Mouse (Mus musculus) heart, postnatal 4 days (tissue): ENCODE data around the gene Adra1b. TPM values are rescaled to one million over a fixed set of nuclear protein-coding genes. Genes with fewer than 3 reads are reported as not detected.
A peak's percentile ranks its signal among the peaks of the same experiment; 100 is the strongest.

ENCODE experiments used
- DNase-seq: peaks from one replicate; pipeline ENCODE4 v3.0.0; 2021
- total RNA-seq, 2 experiments: library from RNA; stranded (reverse); gene quantifications; 2 replicates each; pipeline ENCODE4 v1.2.3; 2021

The Adra1b gene
- total RNA-seq, 2 experiments from 2014 or later: 37.0 to 39.2 TPM

- DNase-seq: no peak
Measured at GRCm38 (mm10) chr11:43892546-43892945, 8.5 kb downstream of the Adra1b start.

- no peak for DNase-seq
Measured at GRCm38 (mm10) chr11:43891457-43891856, 9.6 kb downstream of the Adra1b start.

- DNase-seq: no peak
Measured at GRCm38 (mm10) chr11:43889208-43889915, 11.6 kb downstream of the Adra1b start.

GRCm38 (mm10) chr11:43888736-43889135 lies 12.3 kb downstream of the Adra1b start:
- DNase-seq: no peak

- DNase-seq: no peak
Measured at GRCm38 (mm10) chr11:43887597-43887996, 13.4 kb downstream of the Adra1b start.

GRCm38 (mm10) chr11:43884521-43884920 lies 16.5 kb downstream of the Adra1b start:
- no peak for DNase-seq

GRCm38 (mm10) chr11:43883641-43884181 lies 17.3 kb downstream of the Adra1b start:
- no peak for DNase-seq

GRCm38 (mm10) chr11:43877211-43877610 lies 23.8 kb downstream of the Adra1b start:
- DNase-seq: no peak

GRCm38 (mm10) chr11:43867721-43868281 lies 33.2 kb downstream of the Adra1b start:
- DNase-seq: peak; percentile 40

GRCm38 (mm10) chr11:43865298-43866165 lies 35.5 kb downstream of the Adra1b start:
- peak; percentile 25 for DNase-seq

GRCm38 (mm10) chr11:43853046-43853445 lies 48.0 kb downstream of the Adra1b start:
- DNase-seq: peak; percentile 0

- DNase-seq: no peak
Measured at GRCm38 (mm10) chr11:43848056-43848455, 53.0 kb downstream of the Adra1b start.

- no peak for DNase-seq
Measured at GRCm38 (mm10) chr11:43841596-43841995, 59.4 kb downstream of the Adra1b start.

GRCm38 (mm10) chr11:43840491-43840890 lies 60.5 kb downstream of the Adra1b start:
- no peak for DNase-seq

- DNase-seq: peak; percentile 90
Measured at GRCm38 (mm10) chr11:43835880-43836740, 64.9 kb downstream of the Adra1b start.

GRCm38 (mm10) chr11:43835456-43835855 lies 65.6 kb downstream of the Adra1b start:
- DNase-seq: no peak

GRCm38 (mm10) chr11:43834531-43834930 lies 66.5 kb downstream of the Adra1b start:
- DNase-seq: no peak

- DNase-seq: no peak
Measured at GRCm38 (mm10) chr11:43831530-43831929, 69.5 kb downstream of the Adra1b start.

GRCm38 (mm10) chr11:43826769-43827168 lies 74.2 kb downstream of the Adra1b start:
- no peak for DNase-seq

- peak; percentile 23 for DNase-seq
Measured at GRCm38 (mm10) chr11:43823349-43823748, 77.7 kb downstream of the Adra1b start.

- DNase-seq: peak; percentile 57
Measured at GRCm38 (mm10) chr11:43820552-43821460, 80.2 kb downstream of the Adra1b start.
